Mouse (Mus musculus) liver, postnatal 0 days (tissue): Measurements from ENCODE around the gene Vars. TPM values are rescaled to one million over a fixed set of nuclear protein-coding genes. Genes with fewer than 3 reads are reported as not detected.
"Not testable (repeated sequence)": the region's sequence is repeated elsewhere in the genome, so short reads cannot be mapped to it uniquely, and the experiment has no call there.

ENCODE experiments used
- ATAC-seq: fragments of 200-750 bp; cut with Nextera tagmentation; 2 replicates; pipeline ENCODE4 v1.8.0; 2017; ENCODE audit warnings: mild to moderate bottlenecking, moderate library complexity
- DNase-seq: peaks from one replicate; pipeline ENCODE4 v3.0.0-alpha.2; 2016
- H3K27ac ChIP-seq: fragments of 300-500 bp; sonication (generic); 2 replicates; pipeline ENCODE4 v1.5.1; 2014; ENCODE audit warnings: antibody characterized with exemption, moderate library complexity, mild to moderate bottlenecking, low read depth
- H3K27me3 ChIP-seq: fragments of 300-500 bp; sonication (generic); 2 replicates; pipeline ENCODE4 v1.6.1; 2014; ENCODE audit warnings: low read length, control low read depth, mixed read lengths; ENCODE audit not compliant: insufficient read depth
- H3K36me3 ChIP-seq: fragments of 300-500 bp; sonication (generic); replicated peaks from 2 replicates; pipeline ENCODE4 v1.6.1; 2014; ENCODE audit warnings: mild to moderate bottlenecking, control low read depth, low read length, moderate library complexity, mixed read lengths; ENCODE audit not compliant: insufficient read depth
- H3K4me1 ChIP-seq: fragments of 300-500 bp; sonication (generic); 2 replicates; pipeline ENCODE4 v1.6.1; 2014; ENCODE audit warnings: antibody characterized with exemption, mild to moderate bottlenecking, control low read depth; ENCODE audit not compliant: insufficient read depth
- H3K4me2 ChIP-seq: fragments of 300-500 bp; sonication (generic); 2 replicates; pipeline ENCODE4 v1.6.1; 2014; ENCODE audit warnings: low read depth, mild to moderate bottlenecking, low read length, moderate library complexity, mixed read lengths
- H3K4me3 ChIP-seq: fragments of 300-500 bp; sonication (generic); 2 replicates; pipeline ENCODE4 v1.5.1; 2014; ENCODE audit warnings: low read depth, low read length
- H3K9ac ChIP-seq: fragments of 300-500 bp; sonication (generic); replicated peaks from 2 replicates; pipeline ENCODE4 v1.6.1; 2014; ENCODE audit warnings: mild to moderate bottlenecking, moderate library complexity
- H3K9me3 ChIP-seq: fragments of 300-500 bp; sonication (generic); 2 replicates; pipeline ENCODE4 v1.6.1; 2016; ENCODE audit warnings: mild to moderate bottlenecking, control low read depth, low read length, mixed read lengths
- CTCF ChIP-seq: sonication (generic); IDR thresholded peaks from 2 replicates; pipeline ENCODE4 v1.5.1; 2016; ENCODE audit warnings: antibody characterized with exemption, low read depth
- EP300 ChIP-seq: IDR thresholded peaks from 2 replicates; pipeline ENCODE4 v1.6.1; 2016; ENCODE audit warnings: antibody characterized with exemption, low read depth, mild to moderate bottlenecking
- WGBS: fragments of 180-500 bp; shearing (Covaris S2); extraction: QIAGEN DNeasy Blood & Tissue Kit; methylation state at CpG from one replicate; pipeline ENCODE4 v1.1.7; 2014; ENCODE audit not compliant: insufficient replicate concordance; 5-methylcytosine and 5-hydroxymethylcytosine counted together
- polyA plus RNA-seq: library from polyadenylated mRNA; unstranded; fragments of >200 nt; fragmentation: Nextera tagmentation; extraction: Ambion mirVana; gene quantifications from 2 replicates; pipeline ENCODE4 v1.2.1, GENCODE M21; 2015

Vars gene
- polyA plus RNA-seq, 1 experiment from 2014 or later = 43.8 TPM

- H3K9me3 ChIP-seq = no peaks in the 10 kb centered on the region
- ATAC-seq (peak; percentile 28), DNase-seq (no peak)
- no peaks in the 10 kb centered on the region for H3K36me3 ChIP-seq
- peaks cover 10% of the 10 kb centered on the region; the same call in 1 of the 2 replicates for H3K27me3 ChIP-seq
- peak overlapping the region; percentile 78 for H3K27ac ChIP-seq
- 13% methylated on average over 12 of the region's 12 CpGs for WGBS
- peaks cover 7% of the 10 kb centered on the region for H3K4me1 ChIP-seq
- peak overlapping the region; percentile 45 for H3K9ac ChIP-seq
- TF ChIP-seq EP300 (no peak), CTCF (no peak)
- H3K4me2 ChIP-seq = peak overlapping the region; percentile 77
- peak overlapping the region; percentile 52 for H3K4me3 ChIP-seq
These were observed 40.8 kb upstream of the Vars start for GRCm38 (mm10) chr17:34959881-34960515.

GRCm38 (mm10) chr17:34960702-34961493 lies 39.9 kb upstream of the Vars start:
- no peak for ATAC-seq
- Histone ChIP-seq H3K27me3 (peaks cover 8% of the 10 kb centered on the region; the same call in 1 of the 2 replicates), H3K4me1 (peaks cover 7% of the 10 kb centered on the region), H3K27ac (no peak overlapping the region), H3K4me2 (no peak overlapping the region), H3K9ac (no peak overlapping the region), H3K36me3 (no peaks in the 10 kb centered on the region), H3K9me3 (no peaks in the 10 kb centered on the region), H3K4me3 (no peak overlapping the region)
- TF ChIP-seq CTCF (no peak), EP300 (no peak)
- DNase-seq = no peak

- Histone ChIP-seq H3K4me1 (peaks cover 7% of the 10 kb centered on the region), H3K9ac (no peak overlapping the region), H3K4me3 (no peak overlapping the region), H3K36me3 (no peaks in the 10 kb centered on the region), H3K27ac (no peak overlapping the region), H3K27me3 (0 out of 2 replicates have a peak, but pooled peaks cover 4% of the 10 kb centered on the region), H3K4me2 (no peak overlapping the region), H3K9me3 (no peaks in the 10 kb centered on the region)
- DNase-seq (no peak), ATAC-seq (no peak)
- TF ChIP-seq CTCF (no peak), EP300 (no peak)
- 17% methylated on average over 3 of the region's 3 CpGs for WGBS
These were observed 38.7 kb upstream of the Vars start for GRCm38 (mm10) chr17:34962125-34962524.

GRCm38 (mm10) chr17:34962841-34963240 lies 37.9 kb upstream of the Vars start:
- Histone ChIP-seq H3K9ac (no peak overlapping the region), H3K36me3 (no peaks in the 10 kb centered on the region), H3K4me1 (peaks cover 7% of the 10 kb centered on the region), H3K4me2 (no peak overlapping the region), H3K9me3 (no peaks in the 10 kb centered on the region), H3K4me3 (no peak overlapping the region), H3K27me3 (0 out of 2 replicates have a peak, but pooled peaks cover 4% of the 10 kb centered on the region), H3K27ac (no peak overlapping the region)
- WGBS = 64% methylated on average over 1 of the region's 1 CpGs
- no peak for TF ChIP-seq CTCF
- TF ChIP-seq EP300 = no peak
- DNase-seq (no peak), ATAC-seq (no peak)

GRCm38 (mm10) chr17:34964640-34965049 lies 36.1 kb upstream of the Vars start:
- WGBS = 47% methylated on average over 1 of the region's 1 CpGs
- no peak overlapping the region for H3K4me3 ChIP-seq
- H3K9ac ChIP-seq = no peak overlapping the region
- no peaks in the 10 kb centered on the region for H3K9me3 ChIP-seq
- TF ChIP-seq EP300 = no peak
- no peak for TF ChIP-seq CTCF
- H3K4me1 ChIP-seq = peaks cover 6% of the 10 kb centered on the region
- no peak overlapping the region for H3K4me2 ChIP-seq
- peaks cover 20% of the 10 kb centered on the region for H3K27me3 ChIP-seq
- peak; percentile 14; the same call in 1 of the 2 replicates for ATAC-seq
- H3K27ac ChIP-seq = no peak overlapping the region; the same call in 1 of the 2 replicates
- no peaks in the 10 kb centered on the region for H3K36me3 ChIP-seq
- DNase-seq = no peak

- no peaks in the 10 kb centered on the region for H3K4me1 ChIP-seq
- WGBS = 54% methylated on average over 5 of the region's 5 CpGs
- H3K9me3 ChIP-seq = no peaks in the 10 kb centered on the region
- ATAC-seq (no peak), DNase-seq (no peak)
- no peak overlapping the region for H3K4me3 ChIP-seq
- no peak overlapping the region for H3K4me2 ChIP-seq
- H3K27ac ChIP-seq = no peak overlapping the region
- 0 out of 2 replicates have a peak, but pooled peaks have one; percentile 8 for TF ChIP-seq EP300
- TF ChIP-seq CTCF = no peak
- no peaks in the 10 kb centered on the region for H3K36me3 ChIP-seq
- H3K27me3 ChIP-seq = peaks cover 23% of the 10 kb centered on the region
- no peak overlapping the region for H3K9ac ChIP-seq
These were observed 35.2 kb upstream of the Vars start for GRCm38 (mm10) chr17:34965627-34966026.

GRCm38 (mm10) chr17:34969822-34970221 lies 31.0 kb upstream of the Vars start, which contains the start of gene Gm20481:
TSS of gene Gm20481 (plus strand) at chr17:34969912.
- not testable (repeated sequence) for H3K27ac ChIP-seq, H3K9ac ChIP-seq, H3K9me3 ChIP-seq, H3K36me3 ChIP-seq, H3K4me2 ChIP-seq, ATAC-seq, H3K4me1 ChIP-seq, H3K4me3 ChIP-seq, DNase-seq
- 65% methylated on average over 7 of the region's 11 CpGs for WGBS
- H3K27me3 ChIP-seq = peaks cover 24% of the 10 kb centered on the region

- not testable (repeated sequence) for DNase-seq, H3K36me3 ChIP-seq, ATAC-seq, H3K9me3 ChIP-seq, H3K9ac ChIP-seq, H3K27ac ChIP-seq, H3K4me1 ChIP-seq, H3K4me2 ChIP-seq, H3K4me3 ChIP-seq
- WGBS = 37% methylated on average over 21 of the region's 37 CpGs
- H3K27me3 ChIP-seq = peaks cover 24% of the 10 kb centered on the region
These were observed 29.9 kb upstream of the Vars start for GRCm38 (mm10) chr17:34970850-34971249.

- not testable (repeated sequence) for H3K9ac ChIP-seq, DNase-seq, H3K4me1 ChIP-seq, H3K9me3 ChIP-seq, ATAC-seq, H3K4me3 ChIP-seq, H3K27ac ChIP-seq, H3K36me3 ChIP-seq
- Histone ChIP-seq H3K27me3 (peaks cover 24% of the 10 kb centered on the region), H3K4me2 (peak overlapping the region; percentile 67; the same call in 1 of the 2 replicates)
- WGBS = 0% methylated on average over 16 of the region's 43 CpGs
These were observed 29.1 kb upstream of the Vars start for GRCm38 (mm10) chr17:34971694-34972068.
